Mouse (Mus musculus): ENCODE data around the gene Fetub.

Gene Fetub
- long read RNA-seq, experiment 1, transcript Fetub-201 (8 exons, 1,544 nt), result major isoform, 6 of 10 reads
- long read RNA-seq, experiment 1, partial matches to known transcripts, result 1 of 10 reads
- long read RNA-seq, experiment 1, other reads (novel, unspliced or antisense), result 0 of 10 reads
- long read RNA-seq, experiment 2, result 0 reads

- intact Hi-C loops (cut with DNase I), result no loop called here
These were observed at the start of gene Fetub for GRCm38 (mm10) chr16:22918034-22918433. Gene Fetub (plus strand): TSS chr16:22918334.

- intact Hi-C loops (cut with DNase I), result no loop called here
These were observed 45.7 kb upstream of the Fetub start for GRCm38 (mm10) chr16:22872397-22872796.

- intact Hi-C loops (cut with DNase I), result no loop called here
These were observed 44.8 kb upstream of the Fetub start for GRCm38 (mm10) chr16:22873369-22873768.

GRCm38 (mm10) chr16:22876218-22877043 is 41.7 kb upstream of the Fetub start:
- intact Hi-C loops (cut with DNase I), result loop anchor here (2.0 to 5.0 kb wide), 2 partner anchors 76 to 171 kb away; no protein-coding TSS in a partner anchor

- intact Hi-C loops (cut with DNase I), result loop anchor here (2.0 to 5.0 kb wide), 2 partner anchors 75 to 169 kb away; no protein-coding TSS in a partner anchor
These were observed 40.3 kb upstream of the Fetub start for GRCm38 (mm10) chr16:22877660-22878390.

- intact Hi-C loops (cut with DNase I), result loop anchor here (5.0 kb wide), 1 partner anchor 169 kb away; no protein-coding TSS in a partner anchor
These were observed 39.4 kb upstream of the Fetub start for GRCm38 (mm10) chr16:22878716-22879115.

- intact Hi-C loops (cut with DNase I), result loop anchor here (5.0 kb wide), 1 partner anchor 167 kb away; no protein-coding TSS in a partner anchor
These were observed 38.1 kb upstream of the Fetub start for GRCm38 (mm10) chr16:22879945-22880595.

GRCm38 (mm10) chr16:22880900-22881299 is 37.2 kb upstream of the Fetub start:
- intact Hi-C loops (cut with DNase I), result no loop called here

- intact Hi-C loops (cut with DNase I), result no loop called here
These were observed 36.6 kb upstream of the Fetub start for GRCm38 (mm10) chr16:22881487-22881886.

GRCm38 (mm10) chr16:22883441-22883840 is 34.7 kb upstream of the Fetub start:
- intact Hi-C loops (cut with DNase I), result no loop called here

GRCm38 (mm10) chr16:22885356-22885755 is 32.8 kb upstream of the Fetub start:
- intact Hi-C loops (cut with DNase I), result no loop called here

GRCm38 (mm10) chr16:22886726-22887125 is 31.4 kb upstream of the Fetub start:
- intact Hi-C loops (cut with DNase I), result no loop called here

- intact Hi-C loops (cut with DNase I), result no loop called here
These were observed 29.3 kb upstream of the Fetub start for GRCm38 (mm10) chr16:22888835-22889234.

GRCm38 (mm10) chr16:22889716-22890115 is 28.4 kb upstream of the Fetub start:
- intact Hi-C loops (cut with DNase I), result no loop called here

GRCm38 (mm10) chr16:22890683-22891510 is 27.2 kb upstream of the Fetub start, which contains the start of gene Ahsg:
Gene Ahsg (plus strand): TSS chr16:22891277.
- intact Hi-C loops (cut with DNase I), result no loop called here

- intact Hi-C loops (cut with DNase I), result no loop called here
These were observed 26.4 kb upstream of the Fetub start for GRCm38 (mm10) chr16:22891733-22892154.

- intact Hi-C loops (cut with DNase I), result no loop called here
These were observed 24.0 kb upstream of the Fetub start for GRCm38 (mm10) chr16:22894095-22894494.

- intact Hi-C loops (cut with DNase I), result no loop called here
These were observed 21.5 kb upstream of the Fetub start for GRCm38 (mm10) chr16:22896618-22897017.

- intact Hi-C loops (cut with DNase I), result no loop called here
These were observed 18.8 kb upstream of the Fetub start for GRCm38 (mm10) chr16:22899346-22899745.

- intact Hi-C loops (cut with DNase I), result no loop called here
These were observed 18.1 kb upstream of the Fetub start for GRCm38 (mm10) chr16:22899866-22900570.
